15 mouse cellular contexts compared by ENCODE assay signal in genomic region chrX:153716716-153717115, GRCm38 (mm10).
"Had no signal": no experiment of that assay in that cellular context is flagged by ENCODE, and none has a peak within 500 bp of the region (broad histone marks: within the 10 kb centered on the region; RNA-seq: fewer than 3 reads in every experiment).

No protein-coding gene starts in this region.

- H3K27ac ChIP-seq: neural tube, embryonic 15.5 days; stomach, embryonic 15.5 days; stomach, postnatal 0 days had no signal

- H3K4me3 ChIP-seq: neural tube, embryonic 15.5 days; stomach, embryonic 15.5 days had no signal

- H3K9me3 ChIP-seq: neural tube, embryonic 15.5 days; stomach, embryonic 15.5 days had no signal

- H3K4me2 ChIP-seq: neural tube, embryonic 15.5 days; stomach, embryonic 15.5 days had no signal

- H3K4me1 ChIP-seq: neural tube, embryonic 15.5 days; stomach, embryonic 15.5 days had no signal

- H3K27me3 ChIP-seq: neural tube, embryonic 15.5 days; stomach, embryonic 15.5 days had no signal

- DNase-seq: retina, postnatal 1 day; right cerebral cortex, adult 18-20 months; right cerebral cortex, postnatal 14 days; right cerebral cortex, postnatal 25 days; right cerebral cortex, postnatal 4 days; spleen, adult 18-20 months; thymus, adult 18-20 months; thymus, adult 2 months; thymus, postnatal 14 days; thymus, postnatal 25 days; thymus, postnatal 36 days; thymus, postnatal 4 days had no signal

- H3K36me3 ChIP-seq: neural tube, embryonic 15.5 days; stomach, embryonic 15.5 days had no signal

- H3K9ac ChIP-seq: neural tube, embryonic 15.5 days; stomach, embryonic 15.5 days had no signal
